Mouse (Mus musculus) liver (tissue): Measurements from ENCODE around the gene Pdlim7.

Source experiments
- DNase-seq: peaks from one replicate; pipeline ENCODE4 v3.0.0-alpha.2; 2020; ENCODE audit warnings: mixed read lengths

The Pdlim7 gene

GRCm38 (mm10) chr13:55484520-55485088 lies 28.9 kb downstream of the Pdlim7 start:
- DNase-seq: no peak

- no peak for DNase-seq
Measured at GRCm38 (mm10) chr13:55483593-55483992, 29.9 kb downstream of the Pdlim7 start.

GRCm38 (mm10) chr13:55483071-55483470 lies 30.4 kb downstream of the Pdlim7 start:
- DNase-seq: no peak

- no peak for DNase-seq
Measured at GRCm38 (mm10) chr13:55482542-55482941, 30.9 kb downstream of the Pdlim7 start.

GRCm38 (mm10) chr13:55479929-55480328 lies 33.5 kb downstream of the Pdlim7 start:
- no peak for DNase-seq

- DNase-seq: no peak
Measured at GRCm38 (mm10) chr13:55479008-55479407, 34.5 kb downstream of the Pdlim7 start.

GRCm38 (mm10) chr13:55478036-55478435 lies 35.4 kb downstream of the Pdlim7 start:
- DNase-seq: peak; percentile 30

- DNase-seq: no peak
Measured at GRCm38 (mm10) chr13:55477492-55477891, 36.0 kb downstream of the Pdlim7 start.

- no peak for DNase-seq
Measured at GRCm38 (mm10) chr13:55476256-55476655, 37.2 kb downstream of the Pdlim7 start.

GRCm38 (mm10) chr13:55475750-55476149 lies 37.7 kb downstream of the Pdlim7 start:
- no peak for DNase-seq

- DNase-seq: no peak
Measured at GRCm38 (mm10) chr13:55474621-55475069, 38.8 kb downstream of the Pdlim7 start.

GRCm38 (mm10) chr13:55473961-55474360 lies 39.5 kb downstream of the Pdlim7 start:
- DNase-seq: no peak

- peak; percentile 32 for DNase-seq
Measured at GRCm38 (mm10) chr13:55473076-55473831, 40.2 kb downstream of the Pdlim7 start.

GRCm38 (mm10) chr13:55472132-55473022 lies 41.1 kb downstream of the Pdlim7 start:
- peak; percentile 39 for DNase-seq

- DNase-seq: no peak
Measured at GRCm38 (mm10) chr13:55471819-55472131, 41.7 kb downstream of the Pdlim7 start.

GRCm38 (mm10) chr13:55471156-55471818 lies 42.2 kb downstream of the Pdlim7 start:
- peak; percentile 78 for DNase-seq

- no peak for DNase-seq
Measured at GRCm38 (mm10) chr13:55470372-55470771, 43.1 kb downstream of the Pdlim7 start.

- peak; percentile 39 for DNase-seq
Measured at GRCm38 (mm10) chr13:55468851-55469560, 44.5 kb downstream of the Pdlim7 start.

GRCm38 (mm10) chr13:55465830-55466440 lies 47.5 kb downstream of the Pdlim7 start:
- DNase-seq: no peak

- DNase-seq: no peak
Measured at GRCm38 (mm10) chr13:55465184-55465583, 48.3 kb downstream of the Pdlim7 start.

- peak; percentile 41 for DNase-seq
Measured at GRCm38 (mm10) chr13:55464027-55464884, 49.2 kb downstream of the Pdlim7 start, which contains the start of gene Prr7. Gene Prr7, plus strand, starts transcription at chr13:55464267.
